Mouse (Mus musculus): ENCODE results near the gene Araf. TPM values are rescaled to one million over a fixed set of nuclear protein-coding genes. Genes with fewer than 3 reads are reported as not detected.

Gene Araf
- polyA plus RNA-seq, 1 experiment from 2014 or later: 103 TPM

DNA sequence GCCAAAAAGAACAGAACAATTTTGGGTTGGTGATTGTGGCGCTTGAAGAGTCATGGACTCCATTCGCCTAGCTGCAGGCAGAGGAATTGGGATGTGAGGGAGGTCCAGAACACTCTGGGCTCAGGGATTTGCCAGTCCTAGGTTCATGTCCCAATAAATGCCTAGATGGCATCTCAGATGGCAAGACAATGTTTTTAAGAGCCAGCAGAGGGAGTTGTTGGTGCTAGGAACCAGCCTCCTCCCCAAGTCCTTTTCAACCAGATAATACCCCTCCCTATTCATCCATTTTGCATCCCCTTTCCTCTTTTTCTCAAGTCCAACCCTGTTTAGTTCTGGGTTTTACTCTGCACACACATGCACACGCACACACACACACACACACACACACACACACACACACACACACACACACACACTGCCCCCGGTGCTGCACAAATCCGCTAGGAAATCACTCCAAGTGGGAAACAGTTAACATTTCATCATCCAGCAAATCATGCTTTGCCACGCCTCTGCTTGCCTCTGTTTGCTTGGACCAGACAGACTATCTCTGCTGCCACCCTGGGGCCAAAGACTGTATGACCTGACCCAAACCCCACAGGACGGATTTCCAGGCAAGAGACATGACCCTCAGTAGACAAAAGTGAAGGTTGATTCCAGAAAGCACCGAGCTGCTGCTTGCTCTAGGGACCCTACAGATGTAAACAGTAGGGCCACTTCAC, 22.3 kb downstream of the Araf start:
- peak; percentile 37; the same call in 1 of the 2 replicates for ATAC-seq (ENCODE audit: low FRiP score, low TSS enrichment)
- Histone ChIP-seq H3K9ac (ENCODE audit: low read depth, low read length) (peak overlapping the region; percentile 37; the same call in 1 of the 2 replicates), H3K27ac (ENCODE audit: low read depth, low read length) (peak overlapping the region; percentile 37; the same call in 1 of the 2 replicates), H3K27me3 (ENCODE audit: control insufficient read depth, insufficient read depth, low read length) (no peaks in the 10 kb centered on the region), H3K4me2 (replicated peaks; ENCODE audit: low read depth, low read length) (peak overlapping the region; percentile 42), H3K36me3 (ENCODE audit: control insufficient read depth, insufficient read depth, low read length) (no peaks in the 10 kb centered on the region), H3K9me3 (ENCODE audit: control insufficient read depth, low read length) (no peaks in the 10 kb centered on the region), H3K4me1 (ENCODE audit: control insufficient read depth, insufficient read depth, low read length) (no peaks in the 10 kb centered on the region), H3K4me3 (ENCODE audit: low read length) (peak overlapping the region; percentile 18)
- whole genome bisulfite sequencing: 50% methylated on average over 8 of the region's 8 CpGs

DNA sequence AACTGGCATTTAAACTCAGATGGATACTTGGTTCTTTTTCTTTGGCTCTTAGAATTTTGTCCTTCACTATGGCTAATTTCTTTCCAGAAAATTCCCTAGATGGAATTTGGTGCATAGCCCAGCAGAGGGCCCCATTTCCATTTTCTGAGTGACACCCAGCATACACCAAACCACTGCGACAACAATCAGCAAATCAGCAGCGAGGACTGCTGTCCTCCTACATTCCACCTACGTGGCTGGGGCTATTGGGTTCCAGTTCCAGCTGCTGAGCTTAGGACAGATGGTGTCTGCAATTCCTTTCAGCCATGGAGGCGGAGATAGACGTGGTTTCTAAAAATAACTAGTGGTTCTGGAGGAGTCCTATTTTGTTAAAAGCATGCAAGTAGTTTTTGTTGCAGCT, 31.3 kb downstream of the Araf start:
- peak; percentile 97 for ATAC-seq (ENCODE audit: low FRiP score, low TSS enrichment)
- H3K4me2 ChIP-seq (replicated peaks; ENCODE audit: low read depth, low read length): no peak overlapping the region
- H3K27ac ChIP-seq (ENCODE audit: low read depth, low read length): no peak overlapping the region
- no peaks in the 10 kb centered on the region for H3K9me3 ChIP-seq (ENCODE audit: control insufficient read depth, low read length)
- 25% methylated on average over 5 of the region's 5 CpGs for WGBS
- H3K4me3 ChIP-seq (ENCODE audit: low read length): no peak overlapping the region
- no peaks in the 10 kb centered on the region for H3K27me3 ChIP-seq (ENCODE audit: control insufficient read depth, insufficient read depth, low read length)
- H3K36me3 ChIP-seq (ENCODE audit: control insufficient read depth, insufficient read depth, low read length): no peaks in the 10 kb centered on the region
- H3K4me1 ChIP-seq (ENCODE audit: control insufficient read depth, insufficient read depth, low read length): no peaks in the 10 kb centered on the region
- no peak overlapping the region for H3K9ac ChIP-seq (ENCODE audit: low read depth, low read length)

GRCm38 (mm10) chrX:20847232-20847631, 49.6 kb downstream of the Araf start:
- no peaks in the 10 kb centered on the region for H3K4me1 ChIP-seq (ENCODE audit: control insufficient read depth, insufficient read depth, low read length)
- 92% methylated on average over 3 of the region's 3 CpGs for WGBS
- H3K4me3 ChIP-seq (ENCODE audit: low read length): no peak overlapping the region
- H3K36me3 ChIP-seq (ENCODE audit: control insufficient read depth, insufficient read depth, low read length): peaks cover 12% of the 10 kb centered on the region; the same call in 1 of the 2 replicates
- H3K9me3 ChIP-seq (ENCODE audit: control insufficient read depth, low read length): no peaks in the 10 kb centered on the region
- no peaks in the 10 kb centered on the region for H3K27me3 ChIP-seq (ENCODE audit: control insufficient read depth, insufficient read depth, low read length)
- no peak for ATAC-seq (ENCODE audit: low FRiP score, low TSS enrichment)
- no peak overlapping the region for H3K9ac ChIP-seq (ENCODE audit: low read depth, low read length)
- H3K4me2 ChIP-seq (replicated peaks; ENCODE audit: low read depth, low read length): no peak overlapping the region
- no peak overlapping the region for H3K27ac ChIP-seq (ENCODE audit: low read depth, low read length)

DNA sequence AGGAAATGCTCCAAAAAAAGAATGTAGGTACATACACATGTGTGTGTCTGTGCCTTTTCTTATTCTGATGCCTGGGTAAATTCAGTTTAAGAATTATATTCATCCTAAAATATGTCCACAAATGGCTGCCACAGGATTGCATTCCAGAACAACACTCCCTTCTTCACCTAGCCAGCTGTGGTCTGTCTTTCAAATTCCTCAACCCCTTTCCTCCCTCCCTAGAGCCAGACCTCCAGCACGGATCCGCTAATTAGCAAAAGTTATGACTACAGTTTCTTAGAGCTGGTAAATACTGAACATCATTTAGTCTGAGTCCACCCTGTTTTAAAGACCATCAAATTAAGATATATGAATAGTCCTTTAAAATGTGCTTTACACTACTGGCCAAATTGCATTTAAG, 50.2 kb downstream of the Araf start:
- Histone ChIP-seq H3K36me3 (ENCODE audit: control insufficient read depth, insufficient read depth, low read length) (peaks cover 12% of the 10 kb centered on the region; the same call in 1 of the 2 replicates), H3K4me2 (replicated peaks; ENCODE audit: low read depth, low read length) (peak overlapping the region; percentile 38; the same call in 1 of the 2 replicates), H3K4me1 (ENCODE audit: control insufficient read depth, insufficient read depth, low read length) (no peaks in the 10 kb centered on the region), H3K4me3 (ENCODE audit: low read length) (no peak overlapping the region), H3K27ac (ENCODE audit: low read depth, low read length) (peak overlapping the region; percentile 73), H3K9ac (ENCODE audit: low read depth, low read length) (no peak overlapping the region), H3K9me3 (ENCODE audit: control insufficient read depth, low read length) (no peaks in the 10 kb centered on the region), H3K27me3 (ENCODE audit: control insufficient read depth, insufficient read depth, low read length) (no peaks in the 10 kb centered on the region)
- 24% methylated on average over 2 of the region's 2 CpGs for WGBS
- ATAC-seq (ENCODE audit: low FRiP score, low TSS enrichment): 0 out of 2 replicates have a peak, but pooled peaks have one; percentile 28

DNA sequence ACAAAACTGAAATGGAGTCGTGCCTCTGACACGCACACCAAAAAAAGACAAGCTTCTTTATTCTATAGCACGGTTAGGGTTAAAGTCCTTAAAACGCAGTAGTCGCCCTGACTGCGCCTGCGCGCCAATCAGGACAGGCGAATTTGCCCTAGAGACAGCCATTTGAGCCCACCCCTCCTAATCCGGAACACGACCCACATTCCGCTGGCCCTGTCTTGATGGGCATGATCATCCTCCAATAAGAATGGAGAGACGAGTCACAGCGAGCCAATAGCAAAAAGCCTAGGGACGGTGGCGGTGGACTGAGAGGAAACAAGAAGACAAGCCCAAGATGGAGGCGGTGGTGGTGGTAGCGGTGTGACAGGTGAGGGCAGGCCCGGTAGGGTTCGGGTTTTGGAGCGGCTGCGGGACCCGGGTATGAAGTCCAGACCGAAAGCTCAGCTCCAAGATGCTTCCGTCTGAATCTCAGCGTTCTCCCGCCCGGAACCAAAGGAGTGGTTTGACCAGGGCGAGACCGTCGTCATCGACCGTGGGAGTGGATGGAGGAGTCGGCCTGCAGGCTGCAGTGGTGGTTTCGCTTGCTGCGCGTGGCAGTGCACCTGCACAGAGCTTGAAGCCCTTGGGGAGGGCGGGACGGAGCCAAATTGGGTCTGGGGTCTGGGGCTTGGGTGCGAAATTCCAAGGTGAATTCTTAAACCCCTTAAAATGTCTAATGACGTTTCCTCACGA, 50.8 kb downstream of the Araf start:
- WGBS: 19% methylated on average over 42 of the region's 42 CpGs
- peak; percentile 99 for ATAC-seq (ENCODE audit: low FRiP score, low TSS enrichment)
- peak overlapping the region; percentile 73 for H3K27ac ChIP-seq (ENCODE audit: low read depth, low read length)

DNA sequence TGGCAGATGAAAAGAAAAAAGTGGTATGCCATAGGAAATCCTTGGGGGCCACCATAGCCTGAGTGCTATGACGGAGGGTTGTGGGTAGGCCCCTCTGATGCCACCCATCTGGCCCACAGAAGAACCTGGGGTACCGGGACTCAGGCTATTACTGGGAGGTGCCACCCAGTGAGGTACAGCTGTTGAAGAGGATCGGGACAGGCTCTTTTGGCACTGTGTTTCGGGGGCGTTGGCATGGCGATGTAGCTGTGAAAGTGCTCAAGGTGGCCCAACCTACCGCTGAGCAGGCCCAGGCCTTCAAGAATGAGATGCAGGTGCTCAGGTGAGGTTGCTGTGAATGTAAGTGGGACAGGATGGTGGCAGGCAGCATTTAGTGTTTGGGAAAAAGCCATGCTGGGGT, 56.2 kb downstream of the Araf start:
- Histone ChIP-seq H3K4me2 (replicated peaks; ENCODE audit: low read depth, low read length) (no peak overlapping the region), H3K27ac (ENCODE audit: low read depth, low read length) (no peak overlapping the region), H3K4me3 (ENCODE audit: low read length) (no peak overlapping the region), H3K9me3 (ENCODE audit: control insufficient read depth, low read length) (no peaks in the 10 kb centered on the region), H3K9ac (ENCODE audit: low read depth, low read length) (no peak overlapping the region), H3K4me1 (ENCODE audit: control insufficient read depth, insufficient read depth, low read length) (no peaks in the 10 kb centered on the region), H3K27me3 (ENCODE audit: control insufficient read depth, insufficient read depth, low read length) (no peaks in the 10 kb centered on the region), H3K36me3 (ENCODE audit: control insufficient read depth, insufficient read depth, low read length) (peaks cover 34% of the 10 kb centered on the region)
- ATAC-seq (ENCODE audit: low FRiP score, low TSS enrichment): no peak
- WGBS: 94% methylated on average over 7 of the region's 7 CpGs

More for the DNA sequence above, 50.8 kb downstream of the Araf start:
- Histone ChIP-seq H3K9me3 (ENCODE audit: control insufficient read depth, low read length) (no peaks in the 10 kb centered on the region), H3K9ac (ENCODE audit: low read depth, low read length) (peak overlapping the region; percentile 56), H3K4me3 (ENCODE audit: low read length) (peak overlapping the region; percentile 55), H3K36me3 (ENCODE audit: control insufficient read depth, insufficient read depth, low read length) (peaks cover 15% of the 10 kb centered on the region; the same call in 1 of the 2 replicates), H3K4me2 (replicated peaks; ENCODE audit: low read depth, low read length) (peak overlapping the region; percentile 52), H3K4me1 (ENCODE audit: control insufficient read depth, insufficient read depth, low read length) (no peaks in the 10 kb centered on the region), H3K27me3 (ENCODE audit: control insufficient read depth, insufficient read depth, low read length) (no peaks in the 10 kb centered on the region)

- H3K9me3 ChIP-seq (ENCODE audit: control insufficient read depth, low read length): no peaks in the 10 kb centered on the region
- 0 out of 2 replicates have a peak, but pooled peaks cover 7% of the 10 kb centered on the region for H3K4me1 ChIP-seq (ENCODE audit: control insufficient read depth, insufficient read depth, low read length)
- no peaks in the 10 kb centered on the region for H3K27me3 ChIP-seq (ENCODE audit: control insufficient read depth, insufficient read depth, low read length)
- no peak overlapping the region for H3K4me3 ChIP-seq (ENCODE audit: low read length)
- no peak overlapping the region for H3K4me2 ChIP-seq (replicated peaks; ENCODE audit: low read depth, low read length)
- no peak overlapping the region for H3K27ac ChIP-seq (ENCODE audit: low read depth, low read length)
- 40% methylated on average over 5 of the region's 5 CpGs for WGBS
- ATAC-seq (ENCODE audit: low FRiP score, low TSS enrichment): peak; percentile 44; the same call in 1 of the 2 replicates
- H3K9ac ChIP-seq (ENCODE audit: low read depth, low read length): no peak overlapping the region
- H3K36me3 ChIP-seq (ENCODE audit: control insufficient read depth, insufficient read depth, low read length): peaks cover 7% of the 10 kb centered on the region; the same call in 1 of the 2 replicates
Observed at GRCm38 (mm10) chrX:20861453-20862104, 64.0 kb downstream of the Araf start.

DNA sequence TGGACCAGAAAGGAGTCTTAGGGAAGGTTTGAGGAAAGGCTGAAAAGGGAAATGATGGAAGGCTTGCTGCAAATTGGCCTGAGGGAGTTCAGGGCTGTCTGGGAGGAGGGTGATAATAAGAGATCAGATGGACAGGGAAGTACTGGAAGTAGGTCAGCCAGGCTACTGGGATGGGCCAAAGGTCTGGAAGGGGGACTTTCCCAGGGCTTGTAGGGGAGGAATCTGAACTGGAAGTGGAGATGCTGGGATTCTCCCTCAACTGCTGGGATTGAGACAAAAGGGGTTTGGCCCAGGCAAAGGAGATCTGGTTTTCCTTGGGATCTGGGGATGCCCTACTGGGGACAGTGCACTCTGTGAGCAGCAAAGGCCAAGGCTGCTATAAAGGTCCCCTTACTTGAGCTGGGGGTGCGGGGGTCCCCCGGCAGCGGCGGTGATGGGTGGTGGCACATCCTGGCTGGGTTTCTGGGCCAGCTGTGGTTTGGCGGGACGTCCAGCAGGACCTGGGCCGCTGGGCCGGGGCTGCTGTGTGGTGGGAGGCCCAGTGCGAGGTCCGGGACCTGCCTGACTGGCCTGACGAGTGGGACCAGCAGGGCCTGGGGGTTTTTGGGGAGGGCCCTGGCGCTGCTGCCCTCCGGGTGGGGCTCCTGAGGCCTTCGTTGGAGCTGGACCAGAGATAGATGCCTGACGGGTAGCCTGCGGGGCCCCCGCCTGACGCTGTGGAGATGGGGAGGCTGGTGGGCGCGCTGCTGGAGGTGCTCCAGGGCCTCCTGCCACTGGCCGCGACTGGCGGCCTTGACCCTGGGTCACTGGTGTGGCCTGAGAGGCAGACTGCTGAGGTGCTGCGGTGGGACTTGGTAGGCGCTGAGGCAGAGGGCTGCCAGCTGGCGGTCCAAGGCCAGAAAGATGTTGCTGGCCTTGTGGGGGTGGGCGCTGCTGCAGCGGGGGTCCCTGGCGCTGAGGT, 64.8 kb downstream of the Araf start:
- H3K36me3 ChIP-seq (ENCODE audit: control insufficient read depth, insufficient read depth, low read length): peaks cover 4% of the 10 kb centered on the region; the same call in 1 of the 2 replicates
- 35% methylated on average over 29 of the region's 29 CpGs for WGBS
- H3K27me3 ChIP-seq (ENCODE audit: control insufficient read depth, insufficient read depth, low read length): no peaks in the 10 kb centered on the region
- no peaks in the 10 kb centered on the region for H3K9me3 ChIP-seq (ENCODE audit: control insufficient read depth, low read length)
- H3K27ac ChIP-seq (ENCODE audit: low read depth, low read length): no peak overlapping the region
- no peak overlapping the region for H3K9ac ChIP-seq (ENCODE audit: low read depth, low read length)
- no peak overlapping the region for H3K4me2 ChIP-seq (replicated peaks; ENCODE audit: low read depth, low read length)
- 0 out of 2 replicates have a peak, but pooled peaks cover 7% of the 10 kb centered on the region for H3K4me1 ChIP-seq (ENCODE audit: control insufficient read depth, insufficient read depth, low read length)
- peak; percentile 34; the same call in 1 of the 2 replicates for ATAC-seq (ENCODE audit: low FRiP score, low TSS enrichment)
- H3K4me3 ChIP-seq (ENCODE audit: low read length): no peak overlapping the region

All from kidney, embryonic 14.5 days (tissue).